Mouse (Mus musculus): ENCODE data around the gene Gm11214.

DNA sequence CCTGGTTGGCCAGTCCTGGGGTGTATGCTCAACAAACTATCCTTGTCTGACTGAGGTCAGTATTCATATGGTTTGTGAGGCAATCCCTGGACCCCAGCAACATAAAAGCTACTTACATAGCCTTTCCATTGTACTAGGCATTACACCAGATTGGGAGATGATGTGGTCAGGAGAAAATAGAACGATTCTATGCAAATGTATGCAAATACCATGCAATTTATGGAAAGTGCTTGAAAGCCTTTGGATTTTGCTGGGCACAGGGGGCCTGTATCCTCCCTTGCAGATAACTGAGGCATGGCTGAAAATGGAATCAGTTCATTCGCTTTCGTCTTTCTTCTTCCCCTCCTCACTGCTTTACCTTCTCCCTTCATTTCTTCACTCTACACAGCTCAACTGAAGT, 18.4 kb upstream of the Gm11214 start:
- no peak for TF ChIP-seq CHD2 (IDR thresholded peaks at IDR 0.05; ENCODE audit: low read depth, low read length)
- TF ChIP-seq HCFC1 (IDR thresholded peaks at IDR 0.05; ENCODE audit: borderline replicate concordance, insufficient read depth, low read length) = no peak
- TF ChIP-seq ZC3H11A (IDR thresholded peaks at IDR 0.05; ENCODE audit: borderline replicate concordance, low read depth, low read length) = no peak

Measured in ES-E14 (cell line).